Mouse (Mus musculus) frontal cortex, postnatal 10 days (tissue): ENCODE data around the gene Tsnax.
A peak's percentile ranks its signal among the peaks of the same experiment; 100 is the strongest.

ENCODE experiments used
- DNase-seq, 2 experiments: peaks; one replicate each; pipeline ENCODE4 v3.0.0; 2022; ENCODE audit warnings: low spot score in 2 of 2, mixed read lengths in 1 of 2

The Tsnax gene

DNA sequence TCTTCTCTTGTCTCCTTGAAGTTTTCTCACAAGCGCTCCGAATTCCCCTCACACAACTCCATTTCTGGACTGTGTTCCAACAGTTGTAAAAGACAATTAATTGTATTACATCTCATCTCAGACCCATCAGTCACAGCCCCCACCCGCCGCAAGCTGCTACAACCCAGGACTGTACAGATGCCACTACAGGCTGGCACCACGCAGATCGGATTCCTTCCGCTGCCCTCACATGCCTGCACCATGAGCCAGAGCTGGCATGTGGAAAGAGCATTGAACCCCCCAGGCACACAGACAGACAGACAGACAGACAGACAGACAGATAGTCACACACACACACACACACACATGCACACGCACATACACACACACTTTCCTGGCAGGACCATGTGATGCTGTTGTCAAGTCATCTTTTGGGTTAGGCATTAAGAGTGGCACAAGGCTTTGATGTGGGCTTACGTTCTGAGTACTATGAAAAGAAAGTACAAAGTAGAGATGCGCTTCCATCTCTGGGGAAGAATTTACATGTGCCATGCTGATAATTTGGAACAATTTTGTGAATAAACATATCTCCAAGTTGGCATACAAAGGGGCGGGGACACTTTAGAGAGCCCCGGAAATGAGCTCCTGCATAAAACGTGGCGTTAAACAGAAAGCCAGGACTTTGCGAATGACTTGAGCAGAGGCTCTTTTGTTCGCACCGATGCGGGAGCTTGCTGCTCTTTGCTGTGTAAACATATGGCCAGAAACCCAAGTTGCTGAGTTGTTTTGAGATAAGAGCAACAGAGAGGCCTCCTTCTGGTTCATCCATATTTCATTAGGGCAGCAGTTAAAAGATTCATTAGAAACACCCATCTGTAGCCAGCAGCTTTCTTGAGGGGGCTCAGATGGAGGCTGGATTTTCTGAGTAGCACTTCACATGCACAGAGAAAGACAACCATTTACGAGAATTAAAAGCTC is 67.9 kb downstream of the Tsnax start:
- no peak for DNase-seq

DNA sequence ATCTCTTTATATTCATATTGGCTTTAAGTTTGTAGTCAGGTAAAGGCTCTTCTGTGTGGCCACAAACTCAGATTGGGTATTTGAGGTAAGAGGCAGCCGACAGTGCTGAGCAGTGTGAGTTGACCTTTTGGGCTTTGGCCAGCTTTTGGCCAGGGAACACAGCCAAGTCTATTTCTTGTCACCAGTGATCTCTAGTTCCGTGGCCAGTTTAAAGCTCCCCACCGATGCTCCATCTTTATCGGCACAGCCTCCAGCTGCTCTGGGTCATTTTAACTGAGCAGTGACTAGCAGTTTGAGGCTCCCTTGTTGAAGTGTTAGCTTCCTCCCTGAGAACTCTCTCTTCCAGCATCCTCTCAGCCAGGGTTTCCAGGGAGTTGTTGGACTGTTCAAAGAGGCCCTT is 70.9 kb downstream of the Tsnax start:
- peak in 1 of 2 experiments; percentile 31 for DNase-seq
